Mouse (Mus musculus): ENCODE measurements around the gene Csrnp3.
"Not testable (repeated sequence)": the region's sequence is repeated elsewhere in the genome, so short reads cannot be mapped to it uniquely, and the experiment has no call there.

- TF ChIP-seq CTCF (IDR thresholded peaks at IDR 0.05; ENCODE audit: low read depth, low read length); POLR2A (IDR thresholded peaks at IDR 0.05; ENCODE audit: extremely low read depth, insufficient read depth, low read length): not testable (repeated sequence)
These were observed 4.7 kb downstream of the Csrnp3 start for GRCm38 (mm10) chr2:65850282-65850681.
